Mouse (Mus musculus): ENCODE data around the gene Brd9.

DNA sequence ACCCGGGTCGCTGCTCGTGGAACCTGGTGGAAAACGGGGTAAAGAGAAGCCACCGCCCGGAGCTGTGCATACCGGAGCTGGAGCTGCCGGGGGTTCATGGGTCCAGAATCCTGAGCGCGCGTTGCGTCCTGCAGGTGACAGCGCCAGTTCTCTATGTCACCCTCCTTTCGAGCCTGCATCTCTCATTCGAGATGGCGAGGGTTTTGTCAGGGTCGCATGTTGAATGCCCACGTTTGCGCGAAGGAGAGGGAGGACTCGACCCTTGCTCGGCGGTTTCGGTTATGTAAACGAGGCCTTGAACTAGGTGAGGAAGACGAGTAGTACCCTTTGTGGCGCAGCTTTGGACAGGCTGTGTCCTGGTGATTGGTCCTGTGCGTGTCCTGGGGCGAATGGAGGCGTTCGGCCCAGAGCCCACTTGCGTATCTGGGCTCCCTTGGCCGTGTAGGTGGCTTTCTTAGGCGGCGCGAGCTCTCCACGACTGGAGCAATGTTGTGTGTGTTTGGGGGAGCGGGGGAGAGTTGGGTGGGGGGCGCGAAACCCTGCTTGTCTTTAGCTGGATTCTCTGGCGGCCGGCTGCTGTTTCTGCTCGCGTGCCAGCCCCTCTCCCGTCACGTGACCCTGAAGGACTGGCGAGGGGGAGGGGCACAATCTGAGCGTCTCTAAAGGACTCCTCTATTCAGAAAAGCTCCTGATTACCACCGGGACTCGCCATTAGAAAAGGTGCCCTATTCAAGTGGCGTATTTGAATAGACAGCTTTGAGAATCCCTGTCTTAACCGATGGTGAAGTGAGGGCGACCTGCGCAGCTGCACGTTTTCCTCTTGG is 72.4 kb downstream of the Brd9 start:
- TF ChIP-seq POLR2A (IDR thresholded peaks at IDR 0.05; ENCODE audit: extremely low read depth, insufficient read depth, low read length), result no peak
- TF ChIP-seq CTCF (IDR thresholded peaks at IDR 0.05; ENCODE audit: low read depth, low read length), result no peak

Data from liver, adult 2 months (tissue).